Mouse (Mus musculus) ES-E14 (cell line): ENCODE measurements around the gene Nos3. TPM values are rescaled to one million over a fixed set of nuclear protein-coding genes. Genes with fewer than 3 reads are reported as not detected.

ENCODE experiments used
- DNase-seq: peaks from one replicate; pipeline ENCODE4 v3.0.0-alpha.2; 2013; ENCODE audit warnings: low read depth, low spot score
- H3K27ac ChIP-seq: 2 replicates; pipeline ENCODE4 v1.5.1; 2012; ENCODE audit warnings: low read depth, mild to moderate bottlenecking, low read length, moderate library complexity, mixed read lengths; ENCODE audit not compliant: poor library complexity, insufficient read depth, severe bottlenecking
- H3K36me3 ChIP-seq: 2 replicates; pipeline ENCODE4 v1.6.1; 2012; ENCODE audit warnings: mild to moderate bottlenecking, low read length, moderate library complexity, mixed read lengths; ENCODE audit not compliant: control insufficient read depth, poor library complexity, insufficient read depth, severe bottlenecking
- H3K4me1 ChIP-seq, 2 experiments: fragments of 150-350 bp in 1 of 2; sonication (generic) in 1 of 2; 2 replicates each; pipeline ENCODE4 v1.6.1; 2012; ENCODE audit warnings: low read length in 2 of 2, mild to moderate bottlenecking in 1 of 2, mixed read lengths in 1 of 2; ENCODE audit not compliant: control insufficient read depth in 2 of 2, insufficient read depth in 2 of 2, poor library complexity in 1 of 2
- H3K4me3 ChIP-seq, 2 experiments: fragments of 150-350 bp in 1 of 2; sonication (generic) in 1 of 2; 2 replicates each; pipeline ENCODE4 v1.5.1; 2012; ENCODE audit warnings: low read length in 2 of 2, low read depth in 1 of 2, mild to moderate bottlenecking in 1 of 2, mixed read lengths in 1 of 2; ENCODE audit not compliant: insufficient read depth in 1 of 2, poor library complexity in 1 of 2, severe bottlenecking in 1 of 2
- H3K9ac ChIP-seq: 2 replicates; pipeline ENCODE4 v1.6.1; 2012; ENCODE audit warnings: low read depth, mild to moderate bottlenecking, low read length, mixed read lengths; ENCODE audit not compliant: poor library complexity, insufficient read depth, severe bottlenecking
- H3K9me3 ChIP-seq: fragments of 150-350 bp; sonication (generic); 2 replicates; pipeline ENCODE4 v1.6.1; 2012; ENCODE audit warnings: low read depth, mild to moderate bottlenecking, low read length; ENCODE audit not compliant: control insufficient read depth, insufficient read depth
- CHD2 ChIP-seq: IDR thresholded peaks from 2 replicates; pipeline ENCODE4 v1.6.1; 2014; ENCODE audit warnings: mild to moderate bottlenecking, low read depth, low read length, inconsistent platforms
- HCFC1 ChIP-seq: IDR thresholded peaks from 2 replicates; pipeline ENCODE4 v1.6.1; 2012; ENCODE audit warnings: low read length, inconsistent platforms, borderline replicate concordance; ENCODE audit not compliant: insufficient read depth
- MAFK ChIP-seq: IDR thresholded peaks from 2 replicates; pipeline ENCODE4 v1.6.1; 2014; ENCODE audit warnings: mild to moderate bottlenecking, low read depth, low read length, inconsistent platforms; ENCODE audit not compliant: insufficient read depth
- ZC3H11A ChIP-seq: IDR thresholded peaks from 2 replicates; pipeline ENCODE4 v1.6.1; 2012; ENCODE audit warnings: low read depth, mild to moderate bottlenecking, inconsistent platforms, low read length, borderline replicate concordance
- ZNF384 ChIP-seq: IDR thresholded peaks from 2 replicates; pipeline ENCODE4 v1.6.1; 2012; ENCODE audit warnings: low read depth, low read length, inconsistent platforms
- in situ Hi-C, 2 experiments: fragments of 600-800 bp; cut with MboI; formaldehyde crosslinking; loops; one replicate each; pipeline ENCODE4 v1.15.1; 2025; ENCODE audit warnings: low sequenced_read_pairs in 2 of 2, inconsistent platforms in 1 of 2; ENCODE audit not compliant: unreplicated experiment in 2 of 2
- total RNA-seq: library from RNA; depleted of rRNA; stranded (reverse); fragments of 300-350 nt; gene quantifications from 2 replicates; pipeline ENCODE4 v1.2.3, GENCODE M21; 2012

Nos3 gene
- total RNA-seq, 1 experiment, result 2.2 TPM

GRCm38 (mm10) chr5:24360792-24361454 lies 3.7 kb upstream of the Nos3 start:
- Histone ChIP-seq H3K4me1 (peaks cover 6 to 23% of the 10 kb centered on the region in 2 experiments; a peak in 2 of 4 replicates), H3K9me3 (no peaks in the 10 kb centered on the region), H3K36me3 (no peaks in the 10 kb centered on the region), H3K9ac (peak overlapping the region; percentile 25; the same call in 1 of the 2 replicates), H3K27ac (peak overlapping the region; percentile 42), H3K4me3 (no peak overlapping the region; a peak in 1 of 4 replicates)
- DNase-seq, result peak; percentile 93
- in situ Hi-C loops, result no loop called here
- TF ChIP-seq HCFC1 (no peak), ZC3H11A (0 out of 2 replicates have a peak, but pooled peaks have one; percentile 57)

- no peak overlapping the region for H3K4me3 ChIP-seq
- peaks cover 6 to 26% of the 10 kb centered on the region in 2 experiments; a peak in 2 of 4 replicates for H3K4me1 ChIP-seq
- H3K9me3 ChIP-seq, result no peaks in the 10 kb centered on the region
- no peak overlapping the region for H3K27ac ChIP-seq
- in situ Hi-C loops, result no loop called here
- H3K36me3 ChIP-seq, result no peaks in the 10 kb centered on the region
- TF ChIP-seq ZC3H11A (no peak), ZNF384 (no peak), HCFC1 (no peak)
- no peak for DNase-seq
- no peak overlapping the region for H3K9ac ChIP-seq
Observed at GRCm38 (mm10) chr5:24363467-24363866, 1.1 kb upstream of the Nos3 start.

GRCm38 (mm10) chr5:24364061-24364460 lies 549 bp upstream of the Nos3 start:
- TF ChIP-seq ZNF384 (no peak), ZC3H11A (no peak), MAFK (no peak), HCFC1 (no peak), CHD2 (no peak)
- Histone ChIP-seq H3K9ac (peak overlapping the region; percentile 30), H3K4me3 (peak overlapping the region in 1 of 2 experiments; percentile 18; a peak in 1 of 4 replicates), H3K36me3 (no peaks in the 10 kb centered on the region), H3K4me1 (peaks cover 6 to 26% of the 10 kb centered on the region in 2 experiments; a peak in 2 of 4 replicates), H3K27ac (no peak overlapping the region), H3K9me3 (no peaks in the 10 kb centered on the region)
- in situ Hi-C loops, result no loop called here
- no peak for DNase-seq

GRCm38 (mm10) chr5:24364963-24365362 lies 353 bp downstream of the Nos3 start:
- in situ Hi-C loops, result no loop called here

More at GRCm38 (mm10) chr5:24364963-24365362, 353 bp downstream of the Nos3 start:
- peaks cover 6 to 26% of the 10 kb centered on the region in 2 experiments; a peak in 2 of 4 replicates for H3K4me1 ChIP-seq
- no peaks in the 10 kb centered on the region for H3K36me3 ChIP-seq
- H3K9ac ChIP-seq, result peak overlapping the region; percentile 30
- no peaks in the 10 kb centered on the region for H3K9me3 ChIP-seq
- no peak for TF ChIP-seq HCFC1
- no peak for TF ChIP-seq ZC3H11A
- TF ChIP-seq CHD2, result no peak
- no peak for TF ChIP-seq ZNF384
- TF ChIP-seq MAFK, result no peak
- H3K27ac ChIP-seq, result no peak overlapping the region
- DNase-seq, result no peak
- peak overlapping the region; percentile 18 to 39; a peak in 3 of 4 replicates for H3K4me3 ChIP-seq
